Mouse (Mus musculus) left cerebral cortex, adult 18-20 months (tissue): ENCODE results near the gene Elof1. TPM values are rescaled to one million over a fixed set of nuclear protein-coding genes. Genes with fewer than 3 reads are reported as not detected.

ENCODE experiments used
- DNase-seq, 2 experiments: peaks; one replicate each; pipeline ENCODE4 v3.0.0; 2021 to 2022; ENCODE audit warnings: low spot score in 2 of 2, mixed read lengths in 1 of 2
- total RNA-seq, 2 experiments: library from RNA; stranded (reverse); gene quantifications; 2 replicates each; pipeline ENCODE4 v1.2.3; 2021

Elof1 gene
- total RNA-seq, 2 experiments from 2014 or later = 64.7 to 65.0 TPM

DNA sequence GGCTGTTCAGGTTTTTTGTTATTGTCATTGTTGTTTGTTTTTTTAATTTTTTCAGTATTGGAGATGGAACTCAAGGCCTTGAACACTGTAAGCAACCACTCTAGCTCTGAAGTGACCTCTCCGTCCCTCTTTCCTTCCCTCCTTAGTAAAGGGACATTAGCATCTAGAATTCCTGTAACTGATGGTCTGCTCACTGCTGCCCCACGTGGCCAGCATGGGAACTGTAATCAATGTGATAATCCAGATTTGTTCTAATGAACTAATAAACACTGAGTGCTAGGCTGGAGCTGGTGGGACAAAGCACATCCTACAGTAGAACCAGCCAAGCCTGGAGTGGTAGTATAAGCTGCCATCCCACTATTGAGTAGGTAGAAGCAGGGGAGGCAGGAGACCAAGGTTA, 21.5 kb upstream of the Elof1 start:
- peak in 1 of 2 experiments; percentile 43 for DNase-seq

- DNase-seq = no peak
These were observed 20.0 kb upstream of the Elof1 start for GRCm38 (mm10) chr9:22136765-22137547.

GRCm38 (mm10) chr9:22135644-22136390, 18.8 kb upstream of the Elof1 start, which contains the start of gene Acp5:
Acp5 (minus strand) TSS chr9:22135711.
- DNase-seq = no peak

GRCm38 (mm10) chr9:22134988-22135643, 18.1 kb upstream of the Elof1 start:
- DNase-seq = no peak

GRCm38 (mm10) chr9:22134246-22134890, 17.4 kb upstream of the Elof1 start:
- no peak for DNase-seq

GRCm38 (mm10) chr9:22132220-22132619, 15.2 kb upstream of the Elof1 start:
- no peak for DNase-seq

DNA sequence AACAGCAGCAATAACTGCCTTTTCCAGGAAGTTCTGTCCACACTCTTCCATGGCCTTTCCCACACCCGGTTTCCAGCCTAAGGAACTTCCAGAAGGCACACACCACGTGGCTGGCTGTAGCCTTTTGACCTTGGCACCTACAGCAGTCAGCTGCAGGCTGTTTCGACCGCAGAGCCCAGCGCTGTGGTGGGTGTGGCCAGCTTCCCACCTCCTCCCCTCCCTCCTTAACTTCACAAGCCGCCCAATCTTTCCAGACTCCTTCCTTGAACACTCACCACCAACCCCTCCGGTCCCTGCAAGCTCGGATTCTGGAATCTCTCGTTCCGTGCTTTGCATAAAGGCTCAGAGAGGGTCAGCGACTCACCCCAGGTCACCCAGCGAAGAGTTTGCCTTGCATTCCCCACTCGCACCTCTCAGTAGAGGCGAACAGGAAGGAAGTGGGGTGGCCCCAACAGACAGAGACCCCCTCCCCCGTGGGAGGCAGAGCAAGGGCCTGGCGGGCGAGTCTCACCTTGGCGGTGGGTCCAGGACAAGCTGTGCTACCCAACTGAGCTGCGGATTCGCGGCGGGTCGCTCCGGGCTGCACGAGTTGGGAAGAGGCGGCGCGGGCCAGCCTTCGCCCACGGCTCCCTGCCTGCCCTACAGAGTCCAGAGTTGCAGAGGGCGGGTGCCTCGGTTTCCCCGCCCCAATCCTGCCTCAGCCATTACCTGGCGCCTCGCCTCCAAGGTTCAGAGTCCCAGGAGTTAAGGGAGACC, 14.4 kb upstream of the Elof1 start:
- DNase-seq = no peak

GRCm38 (mm10) chr9:22125246-22126027, 8.5 kb upstream of the Elof1 start:
- DNase-seq = no peak

DNA sequence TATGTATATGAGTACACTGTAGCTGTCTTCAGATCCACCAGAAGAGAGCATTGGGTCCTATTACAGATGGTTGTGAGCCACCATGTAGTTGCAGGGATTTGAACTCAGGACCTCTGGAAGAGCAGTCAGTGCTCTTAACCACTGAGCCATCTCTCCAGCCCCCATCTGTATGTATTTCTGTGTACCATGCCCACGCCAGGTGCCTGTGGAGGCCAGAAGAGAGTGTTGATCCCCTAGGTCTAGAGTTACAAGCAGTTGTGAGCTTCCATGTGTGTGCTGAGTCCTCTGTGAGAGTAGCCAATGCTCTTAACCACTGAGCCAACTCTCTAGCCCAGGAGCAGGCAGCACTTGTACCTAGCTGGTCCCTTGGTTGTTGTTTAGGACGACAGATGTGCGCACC, 7.2 kb upstream of the Elof1 start:
- no peak for DNase-seq

GRCm38 (mm10) chr9:22123069-22123609, 6.2 kb upstream of the Elof1 start:
- DNase-seq = no peak

DNA sequence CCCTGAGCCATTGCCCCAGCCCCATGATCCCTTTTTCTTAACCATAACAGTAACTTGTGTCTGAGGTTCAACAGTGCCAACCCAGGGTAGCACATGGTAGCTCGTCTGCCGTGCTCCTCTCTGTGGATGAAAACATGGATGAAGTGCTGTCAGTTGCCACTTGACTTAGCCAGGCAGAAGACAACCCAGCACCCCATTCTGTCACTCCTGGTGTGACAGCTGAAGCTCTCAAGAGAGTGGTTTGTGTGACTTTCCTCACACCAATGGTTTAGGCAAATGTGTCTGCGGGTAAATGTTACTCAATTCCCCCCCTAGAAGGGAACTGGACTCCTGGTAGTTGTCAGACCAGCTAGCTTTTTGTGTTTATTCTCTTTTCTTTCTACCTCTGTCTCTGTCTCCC, 5.0 kb upstream of the Elof1 start:
- no peak for DNase-seq

DNA sequence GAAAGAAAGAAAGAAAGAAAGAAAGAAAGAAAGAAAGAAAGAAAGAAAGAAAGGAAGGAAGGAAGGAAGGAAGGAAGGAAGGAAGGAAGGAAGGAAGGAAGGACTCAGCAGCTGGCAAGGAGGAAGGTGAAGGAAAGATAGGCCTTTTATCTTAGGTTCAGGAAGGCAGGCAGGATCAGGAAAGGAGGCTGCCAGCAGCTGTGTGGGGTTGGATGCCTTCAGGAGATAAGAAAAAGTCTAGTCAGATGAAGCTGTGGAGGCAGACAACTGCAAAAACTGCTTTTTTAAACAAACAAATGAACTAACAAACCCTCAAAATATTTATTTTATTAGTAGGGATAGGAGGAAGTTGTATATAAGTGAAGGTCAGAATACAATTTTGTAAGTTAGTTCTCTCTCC, 4.6 kb upstream of the Elof1 start:
- no peak for DNase-seq

DNA sequence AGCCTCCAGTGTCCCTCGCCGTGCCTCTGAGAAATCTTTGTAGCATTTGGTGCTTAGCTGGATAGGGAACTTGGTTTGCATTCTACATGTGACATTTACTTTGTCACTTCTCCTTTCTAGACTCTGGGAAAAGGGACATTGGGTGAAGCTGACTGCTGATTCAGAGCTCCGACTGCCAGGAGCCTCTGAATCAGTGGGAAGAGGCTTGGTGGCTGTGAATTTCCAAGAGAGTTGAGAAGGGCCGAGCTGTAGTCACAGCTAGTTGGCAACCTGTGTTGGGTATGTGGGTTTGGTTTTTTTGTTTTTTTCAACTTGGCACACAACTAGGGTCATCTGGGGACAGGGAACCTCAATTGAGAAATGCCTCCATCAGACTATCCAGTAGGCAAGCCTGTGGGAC, 2.6 kb upstream of the Elof1 start:
- DNase-seq = peak; percentile 41 to 42

DNA sequence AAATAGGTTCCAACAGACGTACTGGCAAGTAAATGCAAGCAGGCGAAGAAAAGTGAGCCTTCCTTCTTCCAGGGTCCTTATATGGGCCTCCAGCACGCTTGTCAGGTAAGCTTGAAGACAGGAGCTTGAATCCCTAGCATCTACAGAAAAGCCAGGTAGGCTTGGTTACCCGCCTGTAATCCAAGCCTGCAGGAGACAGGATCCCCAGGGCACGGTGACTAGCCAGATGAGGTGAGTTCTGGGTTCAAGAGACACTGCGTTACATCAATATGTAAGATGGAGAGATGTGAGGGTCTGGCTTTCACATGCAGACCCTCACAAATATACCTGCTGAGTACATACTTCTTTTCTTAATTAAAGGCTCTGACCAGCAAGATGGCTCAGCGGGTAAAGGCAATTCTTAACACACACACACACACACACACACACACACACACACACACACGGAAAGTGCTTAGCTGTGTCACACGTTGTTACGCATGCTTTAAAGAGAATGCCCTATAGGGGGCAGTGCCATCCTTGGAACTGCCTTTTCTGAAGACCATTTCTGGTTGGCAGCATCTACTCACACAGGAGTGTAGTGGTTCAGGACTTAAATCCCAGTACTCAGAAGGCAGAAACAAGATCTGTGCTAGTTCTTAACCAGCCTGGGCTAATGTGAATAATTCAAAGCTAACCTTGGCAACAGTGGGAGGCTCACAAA, 933 bp upstream of the Elof1 start:
- peak; percentile 31 to 36 for DNase-seq

- peak in 1 of 2 experiments; percentile 18 for DNase-seq
These were observed 886 bp downstream of the Elof1 start for GRCm38 (mm10) chr9:22116086-22116485.

GRCm38 (mm10) chr9:22115635-22116034, 1.3 kb downstream of the Elof1 start:
- DNase-seq = no peak

- DNase-seq = no peak
These were observed 8.8 kb downstream of the Elof1 start for GRCm38 (mm10) chr9:22108194-22108593.

- no peak for DNase-seq
These were observed 17.1 kb downstream of the Elof1 start for GRCm38 (mm10) chr9:22099922-22100321.
